In genomic region chr12:25785646-25786606, GRCm38 (mm10) we compare ENCODE assay signal across 8 mouse cellular contexts.
DNase-seq lines count a peak whose midpoint lies in the region; ATAC-seq lines count a peak whose summit lies in the region.
"Had no signal": no experiment of that assay in that cellular context is flagged by ENCODE, and none has a peak within 500 bp of the region (broad histone marks: within the 10 kb centered on the region; RNA-seq: fewer than 3 reads in every experiment).

No protein-coding gene starts in this region.

- H3K36me3 ChIP-seq in kidney, embryonic 16.5 days (ENCODE audit: insufficient read depth, low read length), result no peaks in the 10 kb centered on the region
- no peaks in the 10 kb centered on the region for H3K36me3 ChIP-seq in lung, embryonic 15.5 days
- no peaks in the 10 kb centered on the region for H3K36me3 ChIP-seq in forebrain, embryonic 12.5 days (replicated peaks)

- intact Hi-C loops in left cerebral cortex, postnatal 36 days (cut with DNase I), result no loop called here

- H3K27me3 ChIP-seq in kidney, embryonic 16.5 days (ENCODE audit: insufficient read depth, low read length), result no peaks in the 10 kb centered on the region
- no peaks in the 10 kb centered on the region for H3K27me3 ChIP-seq in lung, embryonic 15.5 days
- no peaks in the 10 kb centered on the region for H3K27me3 ChIP-seq in forebrain, embryonic 12.5 days

- no peak overlapping the region for H3K27ac ChIP-seq in kidney, embryonic 16.5 days (ENCODE audit: low read length)
- peak overlapping the region; percentile 10; the same call in 1 of the 2 replicates for H3K27ac ChIP-seq in lung, embryonic 15.5 days
- no peak overlapping the region for H3K27ac ChIP-seq in forebrain, embryonic 12.5 days

- no peak overlapping the region for H3K4me3 ChIP-seq in kidney, embryonic 16.5 days (ENCODE audit: low read length)
- no peak overlapping the region for H3K4me3 ChIP-seq in lung, embryonic 15.5 days
- no peak overlapping the region for H3K4me3 ChIP-seq in forebrain, embryonic 12.5 days (replicated peaks)

- no peak overlapping the region for H3K9ac ChIP-seq in kidney, embryonic 16.5 days (replicated peaks; ENCODE audit: low read length)
- no peak overlapping the region for H3K9ac ChIP-seq in lung, embryonic 15.5 days
- H3K9ac ChIP-seq in forebrain, embryonic 12.5 days, result no peak overlapping the region

- no peaks in the 10 kb centered on the region for H3K9me3 ChIP-seq in kidney, embryonic 16.5 days (ENCODE audit: low read length)
- no peaks in the 10 kb centered on the region for H3K9me3 ChIP-seq in lung, embryonic 15.5 days
- no peaks in the 10 kb centered on the region for H3K9me3 ChIP-seq in forebrain, embryonic 12.5 days

- DNase-seq in kidney, postnatal 10 days, result peak; percentile 20
- peak; percentile 47 to 49 for DNase-seq in cerebellum, adult 18-20 months
- peak; percentile 57 to 71 for DNase-seq in cerebellum, postnatal 14 days
- DNase-seq in left cerebral cortex, postnatal 36 days (ENCODE audit: low spot score in 2 of 2), result no peak
- DNase-seq: gastrocnemius, postnatal 14 days had no signal

- 75% methylated on average over 18 of the region's 18 CpGs for WGBS in kidney, embryonic 16.5 days
- WGBS in lung, embryonic 15.5 days, result 51% methylated on average over 18 of the region's 18 CpGs
- WGBS in forebrain, embryonic 12.5 days, result 87% methylated on average over 18 of the region's 18 CpGs

- no peak overlapping the region for H3K4me2 ChIP-seq in kidney, embryonic 16.5 days (replicated peaks; ENCODE audit: low read depth, low read length)
- no peak overlapping the region for H3K4me2 ChIP-seq in lung, embryonic 15.5 days
- no peak overlapping the region for H3K4me2 ChIP-seq in forebrain, embryonic 12.5 days

- no peak for ATAC-seq in kidney, embryonic 16.5 days (ENCODE audit: low FRiP score, low TSS enrichment)
- ATAC-seq in lung, embryonic 15.5 days (ENCODE audit: borderline replicate concordance, extremely low read depth, low FRiP score, low TSS enrichment), result peak; percentile 73; the same call in 1 of the 2 replicates
- no peak for ATAC-seq in forebrain, embryonic 12.5 days (ENCODE audit: low FRiP score)

- no peaks in the 10 kb centered on the region; the same call in 1 of the 2 replicates for H3K4me1 ChIP-seq in kidney, embryonic 16.5 days (ENCODE audit: insufficient read depth, low read length)
- H3K4me1 ChIP-seq in lung, embryonic 15.5 days, result peaks cover 15% of the 10 kb centered on the region; the same call in 1 of the 2 replicates
- H3K4me1 ChIP-seq in forebrain, embryonic 12.5 days, result 0 out of 2 replicates have a peak, but pooled peaks cover 2% of the 10 kb centered on the region

Comparison
In these comparisons a context has a peak if more than half of its experiments do, and no peak if none do; other contexts are left out.
1. DNase-seq: peak in kidney, postnatal 10 days (single experiment), cerebellum, adult 18-20 months (2 of 2) and cerebellum, postnatal 14 days (2 of 2); none in left cerebral cortex, postnatal 36 days (0 of 2).